16 mouse cellular contexts compared by ENCODE assay signal in genomic region chr3:134130412-134130811, GRCm38 (mm10).
"Had no signal": no experiment of that assay in that cellular context is flagged by ENCODE, and none has a peak within 500 bp of the region (broad histone marks: within the 10 kb centered on the region; RNA-seq: fewer than 3 reads in every experiment).

No protein-coding gene starts in this region.

- H3K4me2 ChIP-seq: limb, embryonic 12.5 days; limb, embryonic 15.5 days; liver, embryonic 11.5 days; lung, embryonic 14.5 days had no signal

- H3K36me3 ChIP-seq: limb, embryonic 12.5 days; limb, embryonic 15.5 days; midbrain, embryonic 10.5 days had no signal

- H3K27me3 ChIP-seq: limb, embryonic 12.5 days; limb, embryonic 15.5 days; megakaryocyte, embryonic 14.5 days had no signal

- DNase-seq: kidney, adult 2 months; kidney, postnatal 25 days; layer of hippocampus, postnatal 36 days; liver, postnatal 0 days; lung, embryonic 14.5 days; thymus, adult 18-20 months; thymus, postnatal 36 days had no signal

- H3K27ac ChIP-seq: kidney, postnatal 0 days; left cerebral cortex, adult 2 months; limb, embryonic 12.5 days; limb, embryonic 15.5 days; liver, embryonic 14.5 days; midbrain, embryonic 10.5 days had no signal

- H3K4me1 ChIP-seq: limb, embryonic 12.5 days; limb, embryonic 15.5 days; megakaryocyte, embryonic 14.5 days had no signal

- H3K9ac ChIP-seq: limb, embryonic 12.5 days; limb, embryonic 15.5 days; liver, embryonic 14.5 days; liver, postnatal 0 days; lung, embryonic 14.5 days had no signal

- ATAC-seq: liver, postnatal 0 days; lung, postnatal 0 days had no signal

- H3K9me3 ChIP-seq: limb, embryonic 12.5 days; limb, embryonic 15.5 days; megakaryocyte, embryonic 14.5 days; midbrain, embryonic 10.5 days had no signal

- H3K4me3 ChIP-seq: left cerebral cortex, adult 2 months; limb, embryonic 12.5 days; limb, embryonic 15.5 days; megakaryocyte, embryonic 14.5 days; midbrain, embryonic 10.5 days had no signal
